Mouse (Mus musculus): ENCODE data around the gene Rbm19. TPM values are rescaled to one million over a fixed set of nuclear protein-coding genes. Genes with fewer than 3 reads are reported as not detected.

Gene Rbm19
- 30.8 TPM for polyA plus RNA-seq (2017; shearing (Covaris generic))

GRCm38 (mm10) chr5:120116261-120117050 is at the start of gene Rbm19:
Gene Rbm19 (plus strand): TSS chr5:120116465.

